Mouse (Mus musculus) megakaryocyte, embryonic 14.5 days (primary cell): ENCODE results near the gene Nrap.

Source experiments
- FLI1 ChIP-seq: IDR thresholded peaks from 2 replicates; pipeline ENCODE4 v1.6.1; 2012; ENCODE audit warnings: low read length, inconsistent platforms, mixed read lengths
- GATA1 ChIP-seq: IDR thresholded peaks from 3 replicates; pipeline ENCODE4 v1.6.1; 2012; ENCODE audit warnings: mixed read lengths, low read length, inconsistent platforms, borderline replicate concordance

DNA sequence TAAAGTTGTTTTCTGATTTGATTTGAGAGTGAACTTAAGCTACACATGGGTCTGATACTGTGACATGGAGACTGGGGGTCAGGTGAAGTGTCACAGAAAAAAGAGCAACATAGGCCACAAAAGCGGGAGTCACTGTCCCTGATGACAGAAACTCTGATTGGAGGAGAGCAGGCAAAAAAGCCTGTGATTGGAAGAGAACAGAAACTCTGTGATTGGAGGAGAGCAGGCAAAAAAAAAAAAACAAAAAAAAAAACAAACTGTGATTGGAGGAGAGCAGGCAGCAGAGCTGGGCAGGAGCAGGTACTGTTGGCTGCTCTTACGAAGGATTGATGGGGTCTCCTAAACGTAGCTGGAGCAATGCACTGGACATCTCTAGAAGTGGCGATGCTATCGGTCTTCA, 4.3 kb downstream of the Nrap start:
- TF ChIP-seq GATA1 (no peak), FLI1 (no peak)
